ENCODE assay signal across 1 mouse cellular context in genomic region chr2:79498990-79499755, GRCm38 (mm10).
TF ChIP-seq lines count a peak whose summit lies in the region.

No protein-coding gene starts in this region.

TF ChIP-seq in CH12.LX, 34 proteins besides CTCF, POLR2A, EP300 and RAD21 (continued from another document):
- no peak for TF ChIP-seq PAX5 (IDR thresholded peaks at IDR 0.05; ENCODE audit: low read length)
